Mouse (Mus musculus): Measurements from ENCODE around the gene Tmem135. TPM values are rescaled to one million over a fixed set of nuclear protein-coding genes. Genes with fewer than 3 reads are reported as not detected.

Tmem135 gene
- total and polyA plus RNA-seq, 3 experiments = 18.0 to 31.0 (median 30.0) TPM

- no peak overlapping the region for H3K4me3 ChIP-seq (replicated peaks in 1 of 3; ENCODE audit: low read depth in 2 of 3, low read length in 2 of 3, poor library complexity in 1 of 3)
- no peak overlapping the region for H3K4me2 ChIP-seq (ENCODE audit: insufficient read depth, low read depth, poor library complexity, severe bottlenecking)
- no peaks in the 10 kb centered on the region for H3K27me3 ChIP-seq (replicated peaks)
- dilution Hi-C loops (cut with MboI; ENCODE audit: extremely low pct_ligation_motif_present, extremely low pct_unique_long_range_greater_than_20kb, low sequenced_read_pairs) = no loop called here
- H3K27ac ChIP-seq (ENCODE audit: insufficient read depth, low read depth) = no peak overlapping the region
- H3K9ac ChIP-seq (ENCODE audit: insufficient read depth, low read depth) = no peak overlapping the region
- H3K4me1 ChIP-seq (ENCODE audit: control insufficient read depth in 1 of 2, insufficient read depth in 2 of 2) = no peaks in the 10 kb centered on the region
- in situ Hi-C loops (cut with MboI; ENCODE audit: low pct_ligation_motif_present, low pct_unique_long_range_greater_than_20kb, low sequenced_read_pairs) = no loop called here
- TF ChIP-seq TCF12 (IDR thresholded peaks at IDR 0.05; ENCODE audit: low read depth, low read length) (no peak), MXI1 (IDR thresholded peaks at IDR 0.05; ENCODE audit: low read depth, low read length) (no peak), JUND (conservative IDR thresholded peaks at IDR 0.05; ENCODE audit: low read depth, low read length) (no peak), PAX5 (IDR thresholded peaks at IDR 0.05; ENCODE audit: low read length) (no peak), CHD1 (IDR thresholded peaks at IDR 0.05; ENCODE audit: low read depth, low read length) (no peak), SMC3 (IDR thresholded peaks at IDR 0.05; ENCODE audit: low read depth, low read length) (no peak), MEF2A (IDR thresholded peaks at IDR 0.05; ENCODE audit: borderline replicate concordance, low read depth, low read length) (no peak), POLR2AphosphoS2 (IDR thresholded peaks at IDR 0.05; ENCODE audit: low read depth, low read length) (no peak), NELFE (IDR thresholded peaks at IDR 0.05; ENCODE audit: low read depth, low read length) (no peak), CHD2 (IDR thresholded peaks at IDR 0.05; ENCODE audit: low read length) (no peak), ZKSCAN1 (IDR thresholded peaks at IDR 0.05; ENCODE audit: borderline replicate concordance, low read depth, low read length) (no peak)
- DNase-seq (ENCODE audit: extremely low read depth) = no peak
- H3K79me2 ChIP-seq (replicated peaks; ENCODE audit: control insufficient read depth, extremely low read depth, insufficient read depth, poor library complexity, severe bottlenecking) = no peaks in the 10 kb centered on the region
- no peaks in the 10 kb centered on the region for H3K9me3 ChIP-seq (replicated peaks; ENCODE audit: low read length)
- H3K36me3 ChIP-seq (replicated peaks in 1 of 2; ENCODE audit: control insufficient read depth in 1 of 2, insufficient read depth in 1 of 2, low read length in 1 of 2) = no peaks in the 10 kb centered on the region
These were observed 13.4 kb downstream of the Tmem135 start for GRCm38 (mm10) chr7:89390660-89391059.

DNA sequence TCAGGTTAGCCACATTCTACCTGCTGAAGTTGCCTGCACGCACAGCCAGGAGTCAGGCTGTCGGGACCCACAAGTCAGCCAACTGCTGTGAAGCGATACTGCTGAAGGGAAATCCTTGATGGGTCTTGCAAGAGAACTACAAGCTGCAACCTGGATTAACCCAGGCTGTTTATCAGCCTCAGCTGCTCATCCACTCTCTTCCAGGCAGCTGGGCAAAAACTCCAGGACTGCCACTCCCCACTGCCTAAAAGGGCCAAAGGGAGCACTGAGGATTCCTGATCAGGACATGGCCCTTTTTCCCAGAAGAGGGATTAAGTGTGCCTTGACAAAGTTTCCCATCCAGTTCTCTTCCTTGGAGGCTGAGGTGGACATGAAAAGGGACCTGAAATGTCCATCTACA, 15.0 kb downstream of the Tmem135 start:
- TF ChIP-seq KAT2A (IDR thresholded peaks at IDR 0.05; ENCODE audit: insufficient replicate concordance, low read length) (no peak), E2F4 (IDR thresholded peaks at IDR 0.05; ENCODE audit: insufficient replicate concordance, low read depth, low read length) (no peak), IRF4 (IDR thresholded peaks at IDR 0.05; ENCODE audit: low read depth, low read length) (no peak), JUND (conservative IDR thresholded peaks at IDR 0.05; ENCODE audit: low read depth, low read length) (no peak), ETS1 (conservative IDR thresholded peaks at IDR 0.05; ENCODE audit: low read depth, low read length) (no peak), USF2 (conservative IDR thresholded peaks at IDR 0.05; ENCODE audit: low read depth, low read length) (no peak), USF1 (IDR thresholded peaks at IDR 0.05; ENCODE audit: low read depth, low read length) (no peak), BHLHE40 (IDR thresholded peaks at IDR 0.05; ENCODE audit: low read depth, low read length) (no peak), POLR2AphosphoS2 (IDR thresholded peaks at IDR 0.05; ENCODE audit: low read depth, low read length) (no peak), UBTF (IDR thresholded peaks at IDR 0.05; ENCODE audit: low read depth, low read length) (no peak), NELFE (IDR thresholded peaks at IDR 0.05; ENCODE audit: low read depth, low read length) (no peak), RAD21 (IDR thresholded peaks at IDR 0.05; ENCODE audit: low read depth, low read length) (no peak), ZMIZ1 (IDR thresholded peaks at IDR 0.05; ENCODE audit: low read depth, low read length) (no peak), POLR2A (IDR thresholded peaks at IDR 0.05; ENCODE audit: low read depth, low read length) (no peak), HCFC1 (IDR thresholded peaks at IDR 0.05; ENCODE audit: low read depth, low read length) (no peak)
- H3K4me2 ChIP-seq (ENCODE audit: insufficient read depth, low read depth, poor library complexity, severe bottlenecking) = no peak overlapping the region
- no peak for DNase-seq (ENCODE audit: extremely low read depth)
- dilution Hi-C loops (cut with MboI; ENCODE audit: extremely low pct_ligation_motif_present, extremely low pct_unique_long_range_greater_than_20kb, low sequenced_read_pairs) = no loop called here
- no peaks in the 10 kb centered on the region for H3K27me3 ChIP-seq (replicated peaks)
- H3K36me3 ChIP-seq (replicated peaks in 1 of 2; ENCODE audit: control insufficient read depth in 1 of 2, insufficient read depth in 1 of 2, low read length in 1 of 2) = no peaks in the 10 kb centered on the region
- H3K4me3 ChIP-seq (replicated peaks in 1 of 3; ENCODE audit: low read depth in 2 of 3, low read length in 2 of 3, poor library complexity in 1 of 3) = no peak overlapping the region
- H3K79me2 ChIP-seq (replicated peaks; ENCODE audit: control insufficient read depth, extremely low read depth, insufficient read depth, poor library complexity, severe bottlenecking) = no peaks in the 10 kb centered on the region
- H3K4me1 ChIP-seq (ENCODE audit: control insufficient read depth in 1 of 2, insufficient read depth in 2 of 2) = no peaks in the 10 kb centered on the region
- H3K27ac ChIP-seq (ENCODE audit: insufficient read depth, low read depth) = no peak overlapping the region
- H3K9me3 ChIP-seq (replicated peaks; ENCODE audit: low read length) = no peaks in the 10 kb centered on the region
- in situ Hi-C loops (cut with MboI; ENCODE audit: low pct_ligation_motif_present, low pct_unique_long_range_greater_than_20kb, low sequenced_read_pairs) = no loop called here
- no peak overlapping the region for H3K9ac ChIP-seq (ENCODE audit: insufficient read depth, low read depth)

Measured in CH12.LX (cell line).